Mouse (Mus musculus): ENCODE measurements around the gene Hoxa3.

DNA sequence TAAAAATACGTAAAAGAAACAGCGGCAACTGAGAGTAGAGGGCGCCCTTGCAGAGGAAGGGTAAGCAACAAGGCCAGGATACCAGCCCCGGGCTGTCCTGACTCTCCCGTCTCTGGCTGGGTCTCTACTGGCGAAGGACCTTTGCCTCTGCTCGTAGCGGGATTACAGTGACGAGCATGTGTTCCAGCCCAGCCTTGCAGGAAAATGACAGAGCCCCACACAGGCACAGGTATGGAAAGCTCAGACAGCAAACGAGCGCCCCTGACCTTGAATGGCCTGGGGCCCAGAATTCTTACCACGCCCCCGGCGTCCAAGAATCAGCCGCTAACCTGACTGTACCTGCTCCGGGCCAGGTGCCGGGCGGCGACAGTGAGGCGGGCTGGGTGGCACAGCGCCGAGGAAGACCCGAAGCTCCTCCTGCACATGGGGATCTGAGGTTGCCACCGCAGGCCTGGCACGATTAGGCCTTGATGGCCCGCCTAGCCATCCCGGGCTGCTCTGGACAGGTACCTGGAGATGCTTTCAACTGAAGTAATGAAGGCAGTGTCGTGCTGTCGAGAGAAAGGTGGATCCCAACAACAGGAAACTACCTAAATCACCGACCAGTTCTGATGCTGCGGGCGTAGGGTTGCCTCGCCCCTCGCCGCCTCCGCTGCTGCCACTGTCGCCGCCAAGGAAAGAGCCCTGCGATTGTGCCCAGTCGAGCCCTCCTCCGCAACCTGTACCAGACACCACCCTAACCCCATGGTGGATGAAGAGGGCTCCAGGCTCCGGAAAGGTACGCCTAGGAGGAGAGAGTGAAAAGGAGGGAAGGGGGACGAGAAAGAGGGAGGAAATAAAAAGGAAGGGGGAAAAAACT is 16.7 kb upstream of the Hoxa3 start:
- TF ChIP-seq CTCF (conservative IDR thresholded peaks at IDR 0.05; ENCODE audit: low read length) = no peak
- TF ChIP-seq NANOG (IDR thresholded peaks at IDR 0.05; ENCODE audit: borderline replicate concordance, low read length) = no peak
- TF ChIP-seq POU5F1 (IDR thresholded peaks at IDR 0.05; ENCODE audit: borderline replicate concordance, low read length) = peak; percentile 10; the same call in 1 of the 2 replicates
